Mouse (Mus musculus): Measurements from ENCODE around the gene Gm17428. TPM values are rescaled to one million over a fixed set of nuclear protein-coding genes. Genes with fewer than 3 reads are reported as not detected.
A peak's percentile ranks its signal among the peaks of the same experiment; 100 is the strongest.
"Not testable (repeated sequence)": the region's sequence is repeated elsewhere in the genome, so short reads cannot be mapped to it uniquely, and the experiment has no call there.

Gene Gm17428
- polyA plus RNA-seq, 1 experiment from 2014 or later = not detected

- Histone ChIP-seq H3K27me3 (ENCODE audit: insufficient read depth, poor library complexity, severe bottlenecking) (no peaks in the 10 kb centered on the region), H3K4me3 (peak overlapping the region; percentile 56), H3K9me3 (no peaks in the 10 kb centered on the region; the same call in 1 of the 2 replicates), H3K36me3 (peaks cover 25% of the 10 kb centered on the region), H3K4me1 (peaks cover 72% of the 10 kb centered on the region), H3K27ac (peak overlapping the region; percentile 94)
- 29% methylated on average over 9 of the region's 9 CpGs for WGBS
- DNase-seq (ENCODE audit: low spot score) = peak; percentile 95
These were observed 20.1 kb downstream of the Gm17428 start for GRCm38 (mm10) chr14:54996793-54997192.

- H3K27ac ChIP-seq = peak overlapping the region; percentile 94
- no peaks in the 10 kb centered on the region for H3K27me3 ChIP-seq (ENCODE audit: insufficient read depth, poor library complexity, severe bottlenecking)
- no peak for DNase-seq (ENCODE audit: low spot score)
- WGBS = 35% methylated on average over 4 of the region's 4 CpGs
- peaks cover 20% of the 10 kb centered on the region for H3K36me3 ChIP-seq
- H3K9me3 ChIP-seq = no peaks in the 10 kb centered on the region; the same call in 1 of the 2 replicates
- peak overlapping the region; percentile 56 for H3K4me3 ChIP-seq
- peaks cover 76% of the 10 kb centered on the region for H3K4me1 ChIP-seq
These were observed 20.6 kb downstream of the Gm17428 start for GRCm38 (mm10) chr14:54997297-54997696.

GRCm38 (mm10) chr14:54998680-54999079 lies 21.9 kb downstream of the Gm17428 start:
- DNase-seq (ENCODE audit: low spot score) = no peak
- H3K4me1 ChIP-seq = peaks cover 80% of the 10 kb centered on the region
- H3K27me3 ChIP-seq (ENCODE audit: insufficient read depth, poor library complexity, severe bottlenecking) = no peaks in the 10 kb centered on the region
- H3K9me3 ChIP-seq = no peaks in the 10 kb centered on the region; the same call in 1 of the 2 replicates
- H3K36me3 ChIP-seq = peaks cover 7% of the 10 kb centered on the region
- 0 out of 2 replicates have a peak overlapping the region, but pooled peaks have one; percentile 1 for H3K4me3 ChIP-seq
- H3K27ac ChIP-seq = peak overlapping the region; percentile 94; the same call in 1 of the 2 replicates

GRCm38 (mm10) chr14:54999868-55000267 lies 23.1 kb downstream of the Gm17428 start:
- DNase-seq (ENCODE audit: low spot score); H3K9me3 ChIP-seq; H3K4me3 ChIP-seq; H3K36me3 ChIP-seq; H3K27me3 ChIP-seq (ENCODE audit: insufficient read depth, poor library complexity, severe bottlenecking): not testable (repeated sequence)
- WGBS = 83% methylated on average over 5 of the region's 5 CpGs
- peak overlapping the region; percentile 79; the same call in 1 of the 2 replicates for H3K27ac ChIP-seq
- peaks cover 80% of the 10 kb centered on the region for H3K4me1 ChIP-seq

- H3K4me3 ChIP-seq = no peak overlapping the region
- H3K9me3 ChIP-seq = no peaks in the 10 kb centered on the region; the same call in 1 of the 2 replicates
- peak overlapping the region; percentile 79 for H3K27ac ChIP-seq
- H3K4me1 ChIP-seq = peaks cover 80% of the 10 kb centered on the region
- no peak for DNase-seq (ENCODE audit: low spot score)
- WGBS = 76% methylated on average over 6 of the region's 6 CpGs
- H3K36me3 ChIP-seq = peaks cover 7% of the 10 kb centered on the region
- no peaks in the 10 kb centered on the region for H3K27me3 ChIP-seq (ENCODE audit: insufficient read depth, poor library complexity, severe bottlenecking)
These were observed 24.1 kb downstream of the Gm17428 start for GRCm38 (mm10) chr14:55000814-55001213.

GRCm38 (mm10) chr14:55001446-55001845 lies 24.7 kb downstream of the Gm17428 start:
- no peak overlapping the region for H3K4me3 ChIP-seq
- H3K9me3 ChIP-seq = no peaks in the 10 kb centered on the region; the same call in 1 of the 2 replicates
- no peak for DNase-seq (ENCODE audit: low spot score)
- WGBS = 96% methylated on average over 2 of the region's 2 CpGs
- H3K27me3 ChIP-seq (ENCODE audit: insufficient read depth, poor library complexity, severe bottlenecking) = no peaks in the 10 kb centered on the region
- peak overlapping the region; percentile 79; the same call in 1 of the 2 replicates for H3K27ac ChIP-seq
- H3K36me3 ChIP-seq = peaks cover 7% of the 10 kb centered on the region
- H3K4me1 ChIP-seq = peaks cover 77% of the 10 kb centered on the region

GRCm38 (mm10) chr14:55001938-55002686 lies 25.4 kb downstream of the Gm17428 start:
- Histone ChIP-seq H3K4me1 (peaks cover 72% of the 10 kb centered on the region), H3K36me3 (peaks cover 7% of the 10 kb centered on the region), H3K9me3 (no peaks in the 10 kb centered on the region; the same call in 1 of the 2 replicates), H3K27me3 (ENCODE audit: insufficient read depth, poor library complexity, severe bottlenecking) (no peaks in the 10 kb centered on the region), H3K27ac (peak overlapping the region; percentile 96), H3K4me3 (peak overlapping the region; percentile 29)
- 28% methylated on average over 12 of the region's 12 CpGs for WGBS
- DNase-seq (ENCODE audit: low spot score) = no peak

GRCm38 (mm10) chr14:55002687-55003120 lies 26.0 kb downstream of the Gm17428 start:
- peaks cover 7% of the 10 kb centered on the region for H3K36me3 ChIP-seq
- peak overlapping the region; percentile 96 for H3K27ac ChIP-seq
- no peaks in the 10 kb centered on the region for H3K27me3 ChIP-seq (ENCODE audit: insufficient read depth, poor library complexity, severe bottlenecking)
- DNase-seq (ENCODE audit: low spot score) = no peak
- peak overlapping the region; percentile 29; the same call in 1 of the 2 replicates for H3K4me3 ChIP-seq
- H3K4me1 ChIP-seq = peaks cover 70% of the 10 kb centered on the region
- 30% methylated on average over 7 of the region's 7 CpGs for whole genome bisulfite sequencing
- no peaks in the 10 kb centered on the region; the same call in 1 of the 2 replicates for H3K9me3 ChIP-seq

- Histone ChIP-seq H3K27ac (peak overlapping the region; percentile 96), H3K27me3 (ENCODE audit: insufficient read depth, poor library complexity, severe bottlenecking) (peaks cover 9% of the 10 kb centered on the region; the same call in 1 of the 2 replicates), H3K4me3 (peak overlapping the region; percentile 45), H3K4me1 (peaks cover 69% of the 10 kb centered on the region), H3K9me3 (no peaks in the 10 kb centered on the region; the same call in 1 of the 2 replicates), H3K36me3 (peaks cover 7% of the 10 kb centered on the region)
- WGBS = 33% methylated on average over 18 of the region's 18 CpGs
- DNase-seq (ENCODE audit: low spot score) = peak; percentile 89
These were observed 27.4 kb downstream of the Gm17428 start for GRCm38 (mm10) chr14:55003878-55004855.

- H3K4me1 ChIP-seq = peaks cover 76% of the 10 kb centered on the region
These were observed 28.8 kb downstream of the Gm17428 start for GRCm38 (mm10) chr14:55005506-55005905.

GRCm38 (mm10) chr14:55005967-55006366 lies 29.2 kb downstream of the Gm17428 start:
- no peak for DNase-seq (ENCODE audit: low spot score)
- WGBS = 77% methylated on average over 8 of the region's 8 CpGs
- Histone ChIP-seq H3K4me1 (peaks cover 71% of the 10 kb centered on the region), H3K27me3 (ENCODE audit: insufficient read depth, poor library complexity, severe bottlenecking) (peaks cover 9% of the 10 kb centered on the region; the same call in 1 of the 2 replicates), H3K4me3 (no peak overlapping the region), H3K9me3 (no peaks in the 10 kb centered on the region; the same call in 1 of the 2 replicates), H3K36me3 (peaks cover 6% of the 10 kb centered on the region), H3K27ac (peak overlapping the region; percentile 96; the same call in 1 of the 2 replicates)

More at GRCm38 (mm10) chr14:55005506-55005905, 28.8 kb downstream of the Gm17428 start:
- H3K27ac ChIP-seq = peak overlapping the region; percentile 96
- H3K36me3 ChIP-seq = peaks cover 7% of the 10 kb centered on the region
- WGBS = 52% methylated on average over 2 of the region's 2 CpGs
- no peak overlapping the region; the same call in 1 of the 2 replicates for H3K4me3 ChIP-seq
- H3K27me3 ChIP-seq (ENCODE audit: insufficient read depth, poor library complexity, severe bottlenecking) = peaks cover 9% of the 10 kb centered on the region; the same call in 1 of the 2 replicates
- DNase-seq (ENCODE audit: low spot score) = no peak
- no peaks in the 10 kb centered on the region; the same call in 1 of the 2 replicates for H3K9me3 ChIP-seq

GRCm38 (mm10) chr14:55006541-55006940 lies 29.8 kb downstream of the Gm17428 start:
- H3K27ac ChIP-seq = peak overlapping the region; percentile 96
- no peak for DNase-seq (ENCODE audit: low spot score)
- peaks cover 70% of the 10 kb centered on the region for H3K4me1 ChIP-seq
- peaks cover under 1% of the 10 kb centered on the region; the same call in 1 of the 2 replicates for H3K36me3 ChIP-seq
- H3K9me3 ChIP-seq = no peaks in the 10 kb centered on the region
- no peak overlapping the region for H3K4me3 ChIP-seq
- WGBS = 64% methylated on average over 3 of the region's 3 CpGs
- H3K27me3 ChIP-seq (ENCODE audit: insufficient read depth, poor library complexity, severe bottlenecking) = peaks cover 9% of the 10 kb centered on the region; the same call in 1 of the 2 replicates
